Mouse (Mus musculus) embryonic fibroblast, embryonic 13.5 days (primary cell): ENCODE data around the gene Bsn.

ENCODE experiments used
- CTCF ChIP-seq: IDR thresholded peaks from 2 replicates; pipeline ENCODE4 v1.5.1; 2011; ENCODE audit warnings: mild to moderate bottlenecking, control low read depth, low read length, moderate library complexity, borderline replicate concordance; ENCODE audit not compliant: insufficient read depth
- POLR2A ChIP-seq: IDR thresholded peaks from 2 replicates; pipeline ENCODE4 v1.6.1; 2011; ENCODE audit warnings: low read depth, mild to moderate bottlenecking, control low read depth, low read length, moderate library complexity

- no peak for TF ChIP-seq CTCF
- TF ChIP-seq POLR2A = no peak
These were observed 12.8 kb upstream of the Bsn start for GRCm38 (mm10) chr9:108203015-108203414.
